Mouse (Mus musculus): ENCODE results near the gene Gramd2. TPM values are rescaled to one million over a fixed set of nuclear protein-coding genes. Genes with fewer than 3 reads are reported as not detected.

Gene Gramd2
- polyA plus RNA-seq, 1 experiment from 2014 or later = 0.17 TPM

DNA sequence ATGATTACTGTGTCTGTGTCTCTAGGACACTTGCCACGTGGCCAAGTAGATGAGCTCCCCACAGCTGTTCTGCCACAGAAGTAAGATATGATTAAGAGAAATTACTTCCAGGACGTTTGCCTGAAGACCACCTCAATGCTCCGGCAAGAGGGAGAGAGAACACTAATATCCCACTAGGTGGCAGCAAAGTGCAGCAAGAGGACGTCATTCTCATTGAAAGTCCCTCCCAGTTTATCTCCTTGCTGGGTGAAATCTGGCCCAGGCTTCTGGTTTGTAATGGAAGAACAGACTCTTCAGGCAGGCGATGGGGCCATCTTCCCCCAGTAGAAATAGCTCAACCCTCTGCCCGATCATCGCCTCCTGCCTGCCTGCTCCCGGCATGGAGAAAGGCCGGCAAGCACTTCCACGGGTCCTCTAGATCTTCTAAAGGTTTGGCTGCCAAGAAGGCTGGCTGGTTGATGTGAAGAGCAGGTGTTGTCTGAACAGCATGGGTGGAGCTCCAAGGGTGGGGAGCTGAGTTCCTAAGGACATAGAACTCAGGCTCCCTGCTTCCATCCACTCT, 43.2 kb downstream of the Gramd2 start:
- Histone ChIP-seq H3K9me3 (ENCODE audit: control insufficient read depth, low read length) (no peaks in the 10 kb centered on the region), H3K4me2 (ENCODE audit: low read depth) (no peak overlapping the region), H3K36me3 (ENCODE audit: control insufficient read depth, insufficient read depth, low read length) (no peaks in the 10 kb centered on the region), H3K4me3 (ENCODE audit: low read depth, low read length) (no peak overlapping the region), H3K27ac (ENCODE audit: low read depth, low read length) (no peak overlapping the region), H3K4me1 (ENCODE audit: control insufficient read depth, insufficient read depth, low read length) (no peaks in the 10 kb centered on the region), H3K9ac (ENCODE audit: low read length) (no peak overlapping the region), H3K27me3 (ENCODE audit: control insufficient read depth, insufficient read depth, low read length) (no peaks in the 10 kb centered on the region)
- WGBS = 16% methylated on average over 10 of the region's 10 CpGs
- no peak for ATAC-seq (ENCODE audit: insufficient read depth, low FRiP score, low TSS enrichment)
- peak; percentile 78 for DNase-seq (ENCODE audit: low spot score)

DNA sequence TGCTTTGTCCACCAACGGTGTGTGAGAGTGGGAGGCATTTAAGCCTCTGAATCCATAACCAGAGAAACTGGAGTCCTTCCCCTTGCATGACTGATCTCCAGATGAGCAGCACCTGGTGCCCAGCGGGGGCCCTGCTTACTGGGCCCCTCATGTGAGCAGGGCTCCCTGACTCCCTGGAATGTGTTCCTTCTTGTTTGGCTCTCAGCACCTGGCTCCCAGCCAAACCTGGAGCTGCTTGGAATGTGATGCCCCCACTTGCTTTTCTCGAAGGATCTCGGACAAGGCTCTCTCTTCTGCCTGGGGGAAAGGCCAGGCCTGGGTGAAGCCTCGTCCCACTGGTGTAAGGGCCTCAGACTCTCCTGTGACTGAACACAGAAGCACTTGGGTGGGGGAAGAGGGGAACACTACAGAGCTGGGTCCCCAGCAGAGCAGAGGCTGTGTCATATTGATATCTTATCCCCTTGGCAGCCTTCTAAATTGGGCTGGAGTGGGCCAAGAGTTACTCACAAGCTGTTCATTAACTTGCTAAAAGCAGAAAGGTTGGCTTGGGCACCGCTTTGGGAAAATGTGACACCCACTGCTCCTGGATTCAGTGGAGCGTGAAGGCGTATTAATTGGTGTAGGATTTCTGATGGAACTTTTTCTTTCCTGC, 44.0 kb downstream of the Gramd2 start:
- Histone ChIP-seq H3K9me3 (ENCODE audit: control insufficient read depth, low read length) (no peaks in the 10 kb centered on the region), H3K4me3 (ENCODE audit: low read depth, low read length) (no peak overlapping the region), H3K27me3 (ENCODE audit: control insufficient read depth, insufficient read depth, low read length) (no peaks in the 10 kb centered on the region), H3K4me1 (ENCODE audit: control insufficient read depth, insufficient read depth, low read length) (no peaks in the 10 kb centered on the region), H3K36me3 (ENCODE audit: control insufficient read depth, insufficient read depth, low read length) (no peaks in the 10 kb centered on the region), H3K27ac (ENCODE audit: low read depth, low read length) (no peak overlapping the region), H3K9ac (ENCODE audit: low read length) (no peak overlapping the region), H3K4me2 (ENCODE audit: low read depth) (no peak overlapping the region)
- ATAC-seq (ENCODE audit: insufficient read depth, low FRiP score, low TSS enrichment) (no peak), DNase-seq (ENCODE audit: low spot score) (peak; percentile 25)
- WGBS = 67% methylated on average over 8 of the region's 8 CpGs

DNA sequence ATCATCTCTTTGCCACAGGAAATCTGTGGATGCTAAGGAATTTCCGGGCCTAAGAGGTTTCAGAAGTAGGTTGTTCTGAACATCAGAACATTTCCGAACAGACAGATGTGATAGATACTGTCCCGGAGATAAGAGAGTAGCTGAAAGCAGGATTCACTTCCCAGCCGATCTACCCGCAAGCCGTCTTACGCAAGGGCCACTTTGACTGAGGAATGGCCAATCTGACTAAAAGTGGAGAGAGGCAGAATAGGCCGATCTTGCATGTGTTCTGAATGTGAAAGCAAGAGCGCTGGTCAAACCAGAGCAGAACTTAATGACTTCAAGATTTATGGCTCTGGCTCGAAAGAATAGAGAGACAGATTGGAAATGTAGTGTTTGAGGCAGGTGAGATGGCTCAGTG, 45.6 kb downstream of the Gramd2 start:
- Histone ChIP-seq H3K4me1 (ENCODE audit: control insufficient read depth, insufficient read depth, low read length) (no peaks in the 10 kb centered on the region), H3K27me3 (ENCODE audit: control insufficient read depth, insufficient read depth, low read length) (no peaks in the 10 kb centered on the region), H3K27ac (ENCODE audit: low read depth, low read length) (no peak overlapping the region), H3K4me3 (ENCODE audit: low read depth, low read length) (no peak overlapping the region), H3K9ac (ENCODE audit: low read length) (no peak overlapping the region), H3K9me3 (ENCODE audit: control insufficient read depth, low read length) (no peaks in the 10 kb centered on the region), H3K36me3 (ENCODE audit: control insufficient read depth, insufficient read depth, low read length) (no peaks in the 10 kb centered on the region), H3K4me2 (ENCODE audit: low read depth) (no peak overlapping the region)
- no peak for ATAC-seq (ENCODE audit: insufficient read depth, low FRiP score, low TSS enrichment)
- no peak for DNase-seq (ENCODE audit: low spot score)
- WGBS = 86% methylated on average over 10 of the region's 10 CpGs

DNA sequence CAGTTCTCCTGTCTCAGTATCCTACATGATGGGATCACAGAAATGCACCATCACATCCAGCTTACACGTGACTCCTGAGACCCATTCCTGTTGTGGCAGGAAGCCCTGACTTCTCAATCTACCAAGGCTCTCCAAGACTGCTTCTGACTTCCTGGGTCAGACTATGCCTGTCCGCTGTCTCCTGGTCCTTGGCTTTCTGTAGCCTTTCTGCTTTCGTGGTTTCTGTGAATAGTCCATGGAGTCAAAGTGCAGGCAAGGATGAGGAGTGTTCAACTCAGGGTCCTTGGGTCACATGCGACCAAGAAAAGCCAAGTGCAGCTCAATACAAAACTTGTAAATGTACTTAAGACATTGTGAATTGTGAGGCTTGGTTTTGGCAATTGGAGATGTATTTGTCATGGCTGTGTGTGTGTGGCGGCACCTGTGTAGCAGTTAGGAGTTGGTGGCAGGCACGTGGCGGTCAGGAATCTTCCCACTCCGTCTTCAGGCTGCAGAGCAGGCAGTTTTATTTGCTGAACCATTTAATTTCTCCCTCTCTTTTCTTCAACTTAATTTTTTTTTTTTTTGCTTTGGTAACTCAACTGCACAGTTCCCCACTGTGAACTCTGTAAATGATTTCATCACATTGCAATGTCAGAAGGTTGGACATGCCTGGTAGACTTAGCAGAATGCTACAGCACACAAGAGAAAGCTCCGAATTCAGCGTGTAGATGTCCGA, 47.8 kb downstream of the Gramd2 start:
- 92% methylated on average over 11 of the region's 11 CpGs for WGBS

GRCm38 (mm10) chr9:59731136-59731535, 51.2 kb downstream of the Gramd2 start:
- ATAC-seq (ENCODE audit: insufficient read depth, low FRiP score, low TSS enrichment) = no peak
- DNase-seq (ENCODE audit: low spot score) = no peak
- Histone ChIP-seq H3K27me3 (ENCODE audit: control insufficient read depth, insufficient read depth, low read length) (no peaks in the 10 kb centered on the region), H3K27ac (ENCODE audit: low read depth, low read length) (no peak overlapping the region), H3K36me3 (ENCODE audit: control insufficient read depth, insufficient read depth, low read length) (no peaks in the 10 kb centered on the region), H3K9me3 (ENCODE audit: control insufficient read depth, low read length) (no peaks in the 10 kb centered on the region), H3K4me3 (ENCODE audit: low read depth, low read length) (no peak overlapping the region), H3K4me1 (ENCODE audit: control insufficient read depth, insufficient read depth, low read length) (no peaks in the 10 kb centered on the region), H3K9ac (ENCODE audit: low read length) (no peak overlapping the region), H3K4me2 (ENCODE audit: low read depth) (no peak overlapping the region)
- 90% methylated on average over 5 of the region's 5 CpGs for WGBS

More for the DNA sequence above, 47.8 kb downstream of the Gramd2 start:
- no peaks in the 10 kb centered on the region for H3K4me1 ChIP-seq (ENCODE audit: control insufficient read depth, insufficient read depth, low read length)
- H3K9me3 ChIP-seq (ENCODE audit: control insufficient read depth, low read length) = no peaks in the 10 kb centered on the region
- no peaks in the 10 kb centered on the region for H3K27me3 ChIP-seq (ENCODE audit: control insufficient read depth, insufficient read depth, low read length)
- ATAC-seq (ENCODE audit: insufficient read depth, low FRiP score, low TSS enrichment) (no peak), DNase-seq (ENCODE audit: low spot score) (no peak)
- no peaks in the 10 kb centered on the region for H3K36me3 ChIP-seq (ENCODE audit: control insufficient read depth, insufficient read depth, low read length)
- no peak overlapping the region for H3K4me2 ChIP-seq (ENCODE audit: low read depth)
- H3K9ac ChIP-seq (ENCODE audit: low read length) = no peak overlapping the region
- no peak overlapping the region for H3K27ac ChIP-seq (ENCODE audit: low read depth, low read length)
- H3K4me3 ChIP-seq (ENCODE audit: low read depth, low read length) = no peak overlapping the region

GRCm38 (mm10) chr9:59733075-59733474, 53.1 kb downstream of the Gramd2 start:
- H3K4me2 ChIP-seq (ENCODE audit: low read depth) = no peak overlapping the region
- H3K36me3 ChIP-seq (ENCODE audit: control insufficient read depth, insufficient read depth, low read length) = no peaks in the 10 kb centered on the region
- no peak overlapping the region for H3K4me3 ChIP-seq (ENCODE audit: low read depth, low read length)
- 78% methylated on average over 6 of the region's 6 CpGs for WGBS
- no peaks in the 10 kb centered on the region for H3K4me1 ChIP-seq (ENCODE audit: control insufficient read depth, insufficient read depth, low read length)
- no peak overlapping the region for H3K9ac ChIP-seq (ENCODE audit: low read length)
- H3K27ac ChIP-seq (ENCODE audit: low read depth, low read length) = no peak overlapping the region
- DNase-seq (ENCODE audit: low spot score) (no peak), ATAC-seq (ENCODE audit: insufficient read depth, low FRiP score, low TSS enrichment) (no peak)
- H3K27me3 ChIP-seq (ENCODE audit: control insufficient read depth, insufficient read depth, low read length) = no peaks in the 10 kb centered on the region
- H3K9me3 ChIP-seq (ENCODE audit: control insufficient read depth, low read length) = no peaks in the 10 kb centered on the region

DNA sequence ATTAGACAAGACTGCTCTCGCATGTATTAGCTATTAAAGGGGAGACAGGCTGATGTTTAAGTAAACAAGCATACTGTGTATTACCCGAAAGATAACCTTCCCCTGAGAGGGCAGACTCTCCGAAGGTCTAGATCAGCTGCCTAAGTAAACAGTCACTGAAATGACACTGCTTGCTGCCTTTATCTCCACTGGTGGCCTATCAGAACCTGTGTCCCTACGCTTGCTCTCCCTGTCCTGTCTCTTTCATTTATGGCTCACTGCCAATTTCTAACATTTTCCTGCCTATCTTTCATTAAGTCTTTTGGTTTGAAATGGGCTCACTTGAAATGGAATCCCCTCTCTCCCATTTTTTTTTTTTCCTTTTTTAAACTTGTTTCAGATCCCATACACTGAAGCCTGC, 55.5 kb downstream of the Gramd2 start:
- Histone ChIP-seq H3K4me1 (ENCODE audit: control insufficient read depth, insufficient read depth, low read length) (no peaks in the 10 kb centered on the region), H3K4me2 (ENCODE audit: low read depth) (no peak overlapping the region), H3K36me3 (ENCODE audit: control insufficient read depth, insufficient read depth, low read length) (no peaks in the 10 kb centered on the region), H3K27me3 (ENCODE audit: control insufficient read depth, insufficient read depth, low read length) (no peaks in the 10 kb centered on the region), H3K9ac (ENCODE audit: low read length) (no peak overlapping the region), H3K9me3 (ENCODE audit: control insufficient read depth, low read length) (no peaks in the 10 kb centered on the region), H3K4me3 (ENCODE audit: low read depth, low read length) (no peak overlapping the region), H3K27ac (ENCODE audit: low read depth, low read length) (no peak overlapping the region)
- DNase-seq (ENCODE audit: low spot score) (no peak), ATAC-seq (ENCODE audit: insufficient read depth, low FRiP score, low TSS enrichment) (no peak)
- WGBS = 68% methylated on average over 4 of the region's 4 CpGs

DNA sequence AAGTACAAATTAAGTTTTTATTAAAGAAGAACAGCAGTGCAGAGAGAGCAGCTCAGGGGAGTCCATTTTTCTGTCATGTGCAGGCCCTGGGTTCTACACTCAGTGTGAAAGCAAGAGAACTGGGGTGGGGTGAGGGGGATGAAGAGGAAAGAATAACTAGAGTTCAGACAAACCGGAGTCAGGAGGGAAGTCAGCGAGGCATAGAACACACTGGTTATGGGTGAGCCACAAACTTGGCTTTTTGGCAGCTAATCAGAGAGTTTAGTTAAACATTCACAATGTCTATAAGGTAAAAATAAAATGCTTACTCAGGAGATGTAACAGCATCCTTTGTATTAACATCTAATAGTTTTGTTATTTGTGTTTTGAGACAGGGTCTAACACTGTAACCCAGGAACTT, 60.6 kb downstream of the Gramd2 start:
- Histone ChIP-seq H3K9me3 (ENCODE audit: control insufficient read depth, low read length) (no peaks in the 10 kb centered on the region), H3K4me3 (ENCODE audit: low read depth, low read length) (no peak overlapping the region), H3K4me1 (ENCODE audit: control insufficient read depth, insufficient read depth, low read length) (no peaks in the 10 kb centered on the region), H3K9ac (ENCODE audit: low read length) (no peak overlapping the region), H3K36me3 (ENCODE audit: control insufficient read depth, insufficient read depth, low read length) (no peaks in the 10 kb centered on the region), H3K27me3 (ENCODE audit: control insufficient read depth, insufficient read depth, low read length) (no peaks in the 10 kb centered on the region), H3K27ac (ENCODE audit: low read depth, low read length) (no peak overlapping the region), H3K4me2 (ENCODE audit: low read depth) (no peak overlapping the region)
- 91% methylated on average over 2 of the region's 2 CpGs for WGBS
- ATAC-seq (ENCODE audit: insufficient read depth, low FRiP score, low TSS enrichment) = no peak
- no peak for DNase-seq (ENCODE audit: low spot score)

- H3K4me2 ChIP-seq (ENCODE audit: low read depth) = no peak overlapping the region
- H3K4me3 ChIP-seq (ENCODE audit: low read depth, low read length) = no peak overlapping the region
- 96% methylated on average over 3 of the region's 3 CpGs for WGBS
- H3K4me1 ChIP-seq (ENCODE audit: control insufficient read depth, insufficient read depth, low read length) = no peaks in the 10 kb centered on the region
- no peak for ATAC-seq (ENCODE audit: insufficient read depth, low FRiP score, low TSS enrichment)
- no peaks in the 10 kb centered on the region for H3K36me3 ChIP-seq (ENCODE audit: control insufficient read depth, insufficient read depth, low read length)
- H3K9ac ChIP-seq (ENCODE audit: low read length) = no peak overlapping the region
- H3K9me3 ChIP-seq (ENCODE audit: control insufficient read depth, low read length) = no peaks in the 10 kb centered on the region
- no peak overlapping the region for H3K27ac ChIP-seq (ENCODE audit: low read depth, low read length)
- H3K27me3 ChIP-seq (ENCODE audit: control insufficient read depth, insufficient read depth, low read length) = no peaks in the 10 kb centered on the region
- no peak for DNase-seq (ENCODE audit: low spot score)
Measured at GRCm38 (mm10) chr9:59743903-59744302, 64.0 kb downstream of the Gramd2 start.

All from neural tube, embryonic 11.5 days (tissue).